Mouse (Mus musculus): ENCODE data around the gene Riok2. TPM values are rescaled to one million over a fixed set of nuclear protein-coding genes. Genes with fewer than 3 reads are reported as not detected.
"Not testable (repeated sequence)": the region's sequence is repeated elsewhere in the genome, so short reads cannot be mapped to it uniquely, and the experiment has no call there.

The Riok2 gene
- 15.6 and 17.7 TPM in 2 replicates for polyA plus RNA-seq (2012; ENCODE audit: insufficient read depth, insufficient read length, missing spikeins)

DNA sequence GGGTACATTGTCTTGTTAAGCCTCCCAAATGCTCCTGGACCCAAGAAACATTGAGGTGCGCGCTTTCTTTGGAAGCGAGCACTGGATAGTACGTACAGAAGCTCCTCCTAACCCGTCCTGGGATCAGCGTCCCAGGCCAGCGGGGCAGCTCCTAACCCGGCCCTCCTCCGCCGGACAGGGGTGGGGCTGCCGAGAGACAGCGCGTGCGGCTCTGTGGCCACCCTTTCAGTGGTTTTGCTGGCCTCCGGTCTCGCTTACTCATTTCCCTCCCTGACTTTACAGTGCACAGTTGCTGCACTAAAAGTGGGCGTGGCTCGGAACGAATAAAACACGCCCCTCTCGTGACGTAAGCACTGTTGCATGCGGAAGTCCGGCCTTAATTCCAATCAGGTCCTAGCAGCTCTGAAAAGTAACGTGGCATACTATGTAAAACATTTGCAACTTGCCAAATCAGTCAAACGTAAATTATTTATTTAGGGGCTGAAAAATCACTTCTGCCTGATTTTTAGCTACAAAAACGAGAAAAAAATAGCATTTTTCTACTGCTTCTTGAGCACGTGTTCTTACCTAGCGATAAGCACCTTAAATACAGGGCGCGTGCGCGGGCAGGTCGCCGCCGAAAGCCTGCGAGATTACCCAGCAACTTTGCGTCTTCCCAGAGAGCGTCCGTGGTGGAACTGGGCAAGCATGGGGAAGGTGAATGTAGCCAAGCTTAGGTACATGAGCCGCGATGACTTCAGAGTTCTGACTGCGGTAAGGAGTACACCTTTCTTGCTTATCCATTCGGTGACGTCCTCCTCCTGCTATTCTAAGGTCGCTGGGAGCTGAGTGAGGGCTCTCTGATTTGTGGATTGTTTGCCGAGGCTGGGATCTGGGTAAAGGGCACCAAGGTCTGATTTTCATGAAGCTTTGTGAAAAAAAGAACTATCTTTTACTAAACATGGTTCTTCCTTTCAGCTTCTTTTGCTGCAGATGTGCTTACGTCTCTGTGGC, at the start of gene Riok2:
Gene Riok2, plus strand, starts transcription at position 392 of the 993 bp plus-strand sequence.
- no peak for TF ChIP-seq CTCF (IDR thresholded peaks at IDR 0.05; ENCODE audit: low read depth, low read length)
- no peak for TF ChIP-seq POLR2A (IDR thresholded peaks at IDR 0.05; ENCODE audit: borderline replicate concordance, low read depth, low read length)
- Histone ChIP-seq H3K4me1 (ENCODE audit: control insufficient read depth, insufficient read depth, low read length) (peaks cover 11% of the 10 kb centered on the region), H3K27ac (ENCODE audit: insufficient read depth, low read depth, low read length) (peak within 1 kb of the TSS; percentile 51), H3K4me3 (ENCODE audit: insufficient read depth, low read length) (peak within 1 kb of the TSS; percentile 72)

DNA sequence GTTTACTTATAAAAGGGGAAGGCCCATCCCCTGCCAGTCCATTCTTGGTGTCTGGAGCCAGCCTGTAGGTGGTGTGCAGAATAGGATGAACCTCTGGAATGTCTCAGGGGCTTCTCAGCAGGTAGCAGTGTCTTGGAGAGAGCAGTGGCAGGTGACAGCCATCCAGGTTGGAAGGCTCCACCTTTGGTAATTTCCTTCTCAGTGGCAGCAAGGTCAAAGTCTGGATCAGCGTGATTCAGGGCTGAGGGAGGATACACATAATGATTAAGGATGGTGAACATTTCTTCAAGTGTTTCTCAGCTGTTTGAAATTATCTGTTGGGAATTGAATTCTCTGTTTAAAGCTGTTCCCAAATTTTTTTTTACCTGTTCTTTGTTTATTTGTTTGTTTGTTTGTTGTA, 48.1 kb upstream of the Riok2 start:
- not testable (repeated sequence) for H3K27ac ChIP-seq (ENCODE audit: insufficient read depth, low read depth, low read length); H3K4me1 ChIP-seq (ENCODE audit: control insufficient read depth, insufficient read depth, low read length); H3K4me3 ChIP-seq (ENCODE audit: insufficient read depth, low read length)

DNA sequence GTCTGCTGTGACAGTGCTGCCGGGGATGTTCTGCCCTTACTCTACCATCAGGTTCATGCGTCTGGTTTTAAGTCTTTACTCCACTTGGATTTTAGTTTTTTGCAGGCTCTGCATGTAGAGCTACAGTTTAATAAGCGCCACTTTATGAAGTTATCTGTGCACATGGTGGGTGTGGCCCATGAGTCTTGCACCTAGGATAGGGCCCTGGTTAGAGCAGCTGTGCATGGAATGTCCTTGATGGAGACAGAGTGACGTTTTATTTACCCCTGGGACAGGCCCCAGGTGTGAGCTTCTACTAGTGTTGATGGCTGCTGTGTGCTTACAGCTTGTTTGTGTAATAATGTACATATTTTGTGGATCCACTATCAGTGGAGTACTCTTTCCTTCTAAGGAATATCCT, 47.5 kb upstream of the Riok2 start:
- Histone ChIP-seq H3K4me3 (ENCODE audit: insufficient read depth, low read length) (no peak overlapping the region), H3K4me1 (ENCODE audit: control insufficient read depth, insufficient read depth, low read length) (no peaks in the 10 kb centered on the region), H3K27ac (ENCODE audit: insufficient read depth, low read depth, low read length) (no peak overlapping the region)
- TF ChIP-seq CTCF (IDR thresholded peaks at IDR 0.05; ENCODE audit: low read depth, low read length) (no peak), POLR2A (IDR thresholded peaks at IDR 0.05; ENCODE audit: borderline replicate concordance, low read depth, low read length) (no peak)

DNA sequence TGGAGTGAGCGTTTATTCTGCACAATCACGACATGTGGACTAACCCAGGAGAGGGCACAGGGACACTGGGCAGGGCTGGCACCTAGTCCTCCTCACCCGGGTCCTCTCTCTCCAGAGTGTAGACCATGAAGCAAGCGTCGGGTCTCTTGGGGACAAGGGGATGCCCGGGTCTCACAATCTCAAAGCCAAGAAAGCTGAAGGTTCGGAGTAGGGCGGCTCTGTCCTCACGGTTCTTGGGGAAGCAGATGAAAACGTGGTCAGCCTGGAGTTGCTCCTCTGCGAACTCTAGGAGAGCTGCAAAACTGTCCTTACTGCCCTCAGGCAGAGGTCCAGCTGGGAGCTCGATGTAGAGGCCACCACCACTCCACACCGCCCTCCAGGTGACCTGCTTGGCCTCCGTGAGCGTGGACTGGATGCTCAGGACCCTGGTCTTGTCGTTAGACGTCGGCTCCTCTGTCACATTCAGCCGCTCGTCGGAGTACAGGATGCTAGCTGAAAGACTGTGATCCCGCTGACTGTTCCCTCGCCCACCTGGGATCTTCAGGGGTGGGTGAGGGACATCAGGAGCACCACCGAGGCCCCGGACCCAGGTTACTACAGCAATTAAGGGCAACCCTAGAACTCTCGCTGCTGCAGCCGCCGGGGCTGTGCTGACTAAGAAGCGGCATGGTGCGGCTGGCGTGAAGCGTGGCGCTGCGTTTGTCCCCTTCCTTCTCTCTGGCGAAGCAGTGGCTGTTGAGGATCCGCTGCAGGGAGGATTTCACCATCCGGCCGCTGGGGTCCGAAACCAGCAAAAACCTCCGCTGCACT, 28.5 kb upstream of the Riok2 start:
- not testable (repeated sequence) for H3K4me1 ChIP-seq (ENCODE audit: control insufficient read depth, insufficient read depth, low read length); H3K27ac ChIP-seq (ENCODE audit: insufficient read depth, low read depth, low read length)
- peak overlapping the region; percentile 33 for H3K4me3 ChIP-seq (ENCODE audit: insufficient read depth, low read length)

DNA sequence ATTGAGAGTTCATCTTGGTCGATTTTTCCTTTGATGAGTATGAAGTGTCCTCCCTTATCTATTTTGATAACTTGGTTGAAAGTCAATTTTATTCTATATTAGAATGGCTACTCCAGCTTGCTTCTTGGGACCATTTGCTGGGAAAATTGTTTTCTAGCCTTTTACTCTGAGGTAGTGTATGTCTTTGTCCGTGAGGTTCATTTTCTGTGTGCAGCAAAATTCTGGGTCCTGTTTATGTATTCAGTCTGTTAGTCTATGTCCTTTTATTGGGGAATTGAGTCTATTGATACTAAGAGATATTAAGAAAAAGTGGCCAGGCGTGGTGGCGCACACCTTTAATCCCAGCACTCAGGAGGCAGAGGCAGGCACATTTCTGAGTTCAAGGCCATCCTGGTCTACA, 27.8 kb upstream of the Riok2 start:
- H3K4me3 ChIP-seq (ENCODE audit: insufficient read depth, low read length): peak overlapping the region; percentile 33
- not testable (repeated sequence) for H3K27ac ChIP-seq (ENCODE audit: insufficient read depth, low read depth, low read length); H3K4me1 ChIP-seq (ENCODE audit: control insufficient read depth, insufficient read depth, low read length)

DNA sequence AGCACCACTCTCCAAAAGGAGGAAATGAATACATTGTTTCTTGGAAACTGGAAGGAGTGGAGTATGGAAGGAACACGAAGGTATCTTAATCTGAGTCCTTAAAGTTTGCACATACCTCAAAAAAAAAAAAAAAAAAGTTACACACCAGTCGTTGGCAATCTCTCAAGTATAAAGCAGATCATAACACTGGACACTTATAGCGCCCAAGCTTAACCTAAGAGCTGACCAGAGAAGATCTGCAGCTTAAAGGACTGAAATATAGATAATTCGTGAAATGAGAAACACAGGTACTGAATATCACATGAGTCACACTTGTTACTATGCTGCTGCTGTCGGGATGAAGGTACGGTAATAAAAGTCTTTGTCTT, 575 bp upstream of the Riok2 start:
- Histone ChIP-seq H3K27ac (ENCODE audit: insufficient read depth, low read depth, low read length) (peak overlapping the region; percentile 51), H3K4me3 (ENCODE audit: insufficient read depth, low read length) (peak overlapping the region; percentile 72), H3K4me1 (ENCODE audit: control insufficient read depth, insufficient read depth, low read length) (peaks cover 11% of the 10 kb centered on the region)
- no peak for TF ChIP-seq CTCF (IDR thresholded peaks at IDR 0.05; ENCODE audit: low read depth, low read length)
- TF ChIP-seq POLR2A (IDR thresholded peaks at IDR 0.05; ENCODE audit: borderline replicate concordance, low read depth, low read length): no peak

DNA sequence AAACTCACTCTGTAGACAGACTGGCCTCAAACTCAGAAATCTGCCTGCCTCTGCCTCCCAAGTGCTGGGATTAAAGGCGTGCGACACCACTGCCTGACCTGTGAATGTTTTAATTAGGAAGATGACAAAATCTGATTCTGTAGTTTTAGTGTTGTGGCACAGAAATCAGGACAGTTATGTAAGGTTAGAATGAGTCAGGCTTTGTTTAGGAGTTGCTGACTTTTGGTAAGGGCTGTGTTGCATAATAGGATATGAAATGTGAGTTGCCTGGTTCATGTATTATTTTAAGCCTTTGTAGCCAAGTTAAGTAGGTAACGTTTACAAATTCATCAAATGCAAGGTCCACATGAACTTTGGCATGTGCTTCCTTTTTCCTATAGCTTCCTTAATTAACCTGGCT, 1.5 kb downstream of the Riok2 start:
- peaks cover 11% of the 10 kb centered on the region for H3K4me1 ChIP-seq (ENCODE audit: control insufficient read depth, insufficient read depth, low read length)
- H3K4me3 ChIP-seq (ENCODE audit: insufficient read depth, low read length): peak overlapping the region; percentile 72
- peak overlapping the region; percentile 45 for H3K27ac ChIP-seq (ENCODE audit: insufficient read depth, low read depth, low read length)
- TF ChIP-seq POLR2A (IDR thresholded peaks at IDR 0.05; ENCODE audit: borderline replicate concordance, low read depth, low read length) (no peak), CTCF (IDR thresholded peaks at IDR 0.05; ENCODE audit: low read depth, low read length) (no peak)

DNA sequence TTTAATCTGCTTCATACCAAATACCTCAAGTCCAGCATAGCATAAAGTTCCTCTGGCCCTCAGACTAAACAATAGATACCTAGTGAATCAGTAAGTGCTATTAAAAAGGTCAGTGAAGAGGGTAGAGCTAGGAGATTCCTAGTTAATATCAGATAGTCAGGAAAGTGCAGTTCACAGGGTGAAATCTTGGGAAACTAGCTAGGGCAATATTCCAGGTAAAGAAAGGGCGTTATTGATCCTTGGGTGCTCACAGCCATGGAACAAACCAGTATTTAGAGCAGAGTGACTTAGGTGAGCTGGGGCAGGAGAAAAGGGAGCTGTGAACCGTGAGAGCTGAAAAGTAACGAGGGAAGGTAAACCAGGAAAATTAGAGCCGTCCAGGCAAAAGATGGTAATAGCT, 9.6 kb downstream of the Riok2 start:
- no peak overlapping the region for H3K27ac ChIP-seq (ENCODE audit: insufficient read depth, low read depth, low read length)
- H3K4me1 ChIP-seq (ENCODE audit: control insufficient read depth, insufficient read depth, low read length): no peaks in the 10 kb centered on the region
- TF ChIP-seq CTCF (IDR thresholded peaks at IDR 0.05; ENCODE audit: low read depth, low read length) (no peak), POLR2A (IDR thresholded peaks at IDR 0.05; ENCODE audit: borderline replicate concordance, low read depth, low read length) (no peak)
- H3K4me3 ChIP-seq (ENCODE audit: insufficient read depth, low read length): no peak overlapping the region

DNA sequence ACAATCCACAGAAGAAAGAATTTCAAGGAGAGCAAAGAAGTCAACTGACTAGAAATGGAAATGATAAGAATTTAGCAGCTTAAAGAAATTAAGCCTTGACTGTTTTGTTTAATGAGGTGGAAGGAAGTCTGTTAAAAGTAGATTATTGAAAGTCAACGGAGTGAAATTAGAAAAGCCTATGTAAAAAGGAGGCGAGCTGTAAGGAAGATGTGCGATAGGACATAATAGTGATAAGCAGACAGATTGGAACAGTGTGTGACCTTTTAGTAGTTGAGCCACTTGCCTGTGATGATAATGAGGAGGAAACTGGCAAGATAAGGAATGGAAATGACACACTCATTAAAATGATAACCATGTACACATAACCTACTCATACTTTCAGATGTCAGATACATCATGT, 10.4 kb downstream of the Riok2 start:
- TF ChIP-seq POLR2A (IDR thresholded peaks at IDR 0.05; ENCODE audit: borderline replicate concordance, low read depth, low read length) (no peak), CTCF (IDR thresholded peaks at IDR 0.05; ENCODE audit: low read depth, low read length) (no peak)
- no peaks in the 10 kb centered on the region for H3K4me1 ChIP-seq (ENCODE audit: control insufficient read depth, insufficient read depth, low read length)
- no peak overlapping the region for H3K4me3 ChIP-seq (ENCODE audit: insufficient read depth, low read length)
- no peak overlapping the region for H3K27ac ChIP-seq (ENCODE audit: insufficient read depth, low read depth, low read length)

DNA sequence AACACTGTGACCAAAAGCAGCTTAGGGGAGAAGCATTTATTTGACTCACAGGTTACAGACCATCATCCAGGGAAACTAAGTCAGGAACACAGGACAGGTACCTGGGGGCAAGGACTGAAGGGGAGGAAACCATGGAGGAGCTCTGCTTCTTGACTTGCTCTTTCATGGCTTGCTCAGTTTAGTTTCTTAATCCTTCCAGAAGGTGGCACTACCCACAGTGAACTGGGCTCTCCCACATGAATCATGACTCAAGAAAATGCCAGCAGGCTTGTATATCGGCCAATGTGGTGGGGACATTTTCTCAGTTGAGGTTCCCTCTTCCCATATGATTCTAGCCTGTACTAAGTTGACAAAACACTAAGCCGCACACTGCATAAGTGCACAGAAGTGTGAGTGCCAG, 12.0 kb downstream of the Riok2 start:
- Histone ChIP-seq H3K4me3 (ENCODE audit: insufficient read depth, low read length) (no peak overlapping the region), H3K27ac (ENCODE audit: insufficient read depth, low read depth, low read length) (no peak overlapping the region), H3K4me1 (ENCODE audit: control insufficient read depth, insufficient read depth, low read length) (no peaks in the 10 kb centered on the region)
- TF ChIP-seq POLR2A (IDR thresholded peaks at IDR 0.05; ENCODE audit: borderline replicate concordance, low read depth, low read length) (no peak), CTCF (IDR thresholded peaks at IDR 0.05; ENCODE audit: low read depth, low read length) (no peak)

All from bone marrow macrophage, adult 2 months (primary cell).